Mouse (Mus musculus) adrenal gland, adult 2 months (tissue): ENCODE measurements around the gene Iffo2. TPM values are rescaled to one million over a fixed set of nuclear protein-coding genes. Genes with fewer than 3 reads are reported as not detected.

Source experiments
- DNase-seq: peaks from one replicate; pipeline ENCODE4 v3.0.0; 2021
- polyA plus RNA-seq: library from polyadenylated mRNA; depleted of rRNA; stranded (reverse); fragments of >200 nt; gene quantifications from 2 replicates; pipeline ENCODE4 v1.2.3, GENCODE M21; 2012
- total RNA-seq, 2 experiments: library from RNA; stranded (reverse); gene quantifications; 2 replicates each; pipeline ENCODE4 v1.2.3; 2021

Iffo2 gene
- total and polyA plus RNA-seq, 3 experiments = 6.4 to 13.2 (median 11.5) TPM

DNA sequence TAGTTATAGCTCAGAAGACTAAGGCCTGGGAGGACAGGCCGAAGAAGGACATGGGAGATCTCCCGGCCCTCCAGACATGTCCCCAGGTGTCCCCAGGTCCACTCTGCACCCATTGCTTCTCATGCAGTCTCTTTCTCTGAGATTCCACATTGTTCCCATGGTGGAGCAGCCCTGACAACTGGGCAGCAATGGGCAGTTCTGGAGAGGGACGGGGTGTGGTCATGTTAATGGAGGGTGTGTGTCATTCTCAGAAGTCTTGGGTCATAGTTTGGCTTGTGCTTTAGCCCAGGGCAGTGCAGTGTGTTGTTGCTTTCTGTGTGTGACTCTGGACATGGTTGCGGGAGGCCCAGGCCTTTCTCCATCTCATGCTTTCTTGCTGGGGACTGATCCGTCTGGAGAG lies 76.4 kb downstream of the Iffo2 start:
- DNase-seq = no peak

DNA sequence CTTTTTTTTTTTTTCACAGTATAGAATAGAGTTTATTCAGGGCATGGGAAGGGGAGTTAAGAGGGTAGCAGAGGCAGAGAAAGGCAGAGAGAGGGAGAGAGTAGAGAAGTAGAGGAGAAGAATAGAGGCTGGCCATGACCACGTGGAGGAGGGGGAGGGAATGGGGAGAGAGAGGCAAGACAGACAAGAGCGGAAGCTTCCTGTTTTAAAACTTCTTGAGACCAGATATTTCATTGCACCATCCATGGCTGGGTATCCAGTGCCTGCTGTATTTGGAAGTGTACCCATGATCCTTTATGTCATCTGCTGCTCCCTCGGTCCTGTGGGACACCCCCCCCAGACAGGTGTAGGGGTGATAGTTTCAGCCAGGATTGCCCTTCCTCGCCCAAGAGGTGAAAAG lies 78.6 kb downstream of the Iffo2 start:
- DNase-seq = no peak

DNA sequence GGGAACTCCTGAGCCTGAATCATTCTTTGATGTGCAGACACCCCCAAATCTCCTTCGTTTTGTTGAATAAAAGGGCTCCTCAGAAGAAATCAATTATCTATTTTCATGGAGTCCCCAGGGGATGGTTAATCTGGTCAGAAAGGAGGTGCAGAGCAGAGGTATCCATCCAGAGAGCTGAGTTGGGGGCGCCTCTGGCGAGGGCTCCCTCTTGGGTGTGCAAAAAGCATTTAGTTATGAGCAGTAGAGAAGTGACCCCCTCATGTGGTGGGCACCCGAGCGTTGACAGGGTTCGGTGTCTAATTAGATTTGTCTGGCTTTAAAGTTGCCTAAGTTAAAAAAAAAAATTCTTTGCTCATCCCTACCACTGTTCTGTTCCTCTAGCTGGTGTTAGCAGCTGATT lies 80.6 kb downstream of the Iffo2 start:
- no peak for DNase-seq

DNA sequence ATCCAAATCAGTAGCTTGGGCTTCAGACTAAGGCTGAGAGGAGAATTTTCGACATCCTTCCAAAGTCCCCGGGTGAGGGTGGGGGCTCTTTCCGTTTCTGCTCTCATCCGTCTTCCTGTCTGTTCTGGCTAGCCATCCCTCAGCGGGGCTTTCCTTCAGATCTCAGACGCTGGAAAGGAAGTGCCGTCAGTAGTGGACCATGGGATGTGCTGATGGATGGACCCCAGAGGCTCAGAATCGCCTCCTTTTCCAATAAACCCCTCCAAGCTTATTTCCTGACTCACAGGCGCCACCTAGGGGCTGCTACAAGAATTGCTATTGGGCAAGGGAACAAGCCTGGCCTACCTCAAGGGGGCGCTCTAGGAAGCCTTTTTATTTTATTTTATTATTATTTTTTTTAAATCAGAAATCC lies 81.2 kb downstream of the Iffo2 start:
- peak; percentile 75 for DNase-seq

DNA sequence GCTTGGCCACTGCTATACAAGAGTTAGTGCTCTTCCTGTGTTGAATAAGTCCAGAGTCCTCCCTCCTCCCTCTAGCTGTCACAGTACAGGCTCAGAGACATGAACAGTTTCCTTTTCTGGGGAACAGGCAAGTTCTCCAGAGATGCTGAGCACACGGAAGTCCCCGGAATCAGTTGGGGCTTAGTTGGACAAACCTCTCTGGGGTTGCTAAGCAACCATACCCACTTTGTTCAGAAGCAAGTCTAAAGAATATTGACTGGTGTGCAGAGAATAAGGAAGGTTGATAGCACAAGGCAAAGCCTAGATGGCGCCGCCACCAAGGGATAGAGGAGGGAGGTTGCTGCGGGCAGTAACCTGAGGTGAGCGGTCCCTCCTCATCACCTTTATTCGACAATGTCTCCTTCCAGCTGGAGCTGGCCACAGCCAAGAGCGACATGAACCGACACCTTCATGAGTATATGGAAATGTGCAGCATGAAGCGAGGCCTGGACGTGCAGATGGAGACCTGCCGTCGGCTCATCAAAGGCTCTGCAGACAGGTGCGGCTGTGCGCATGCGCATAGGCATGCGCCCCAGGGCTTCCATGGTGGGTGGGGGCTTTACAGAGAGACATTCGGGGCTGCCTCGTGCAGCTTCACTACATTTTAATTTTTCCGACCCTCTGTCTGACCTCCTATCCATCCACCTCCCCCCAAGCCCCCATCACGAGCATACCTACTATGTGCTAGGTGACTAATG lies 84.3 kb downstream of the Iffo2 start:
- DNase-seq = no peak

DNA sequence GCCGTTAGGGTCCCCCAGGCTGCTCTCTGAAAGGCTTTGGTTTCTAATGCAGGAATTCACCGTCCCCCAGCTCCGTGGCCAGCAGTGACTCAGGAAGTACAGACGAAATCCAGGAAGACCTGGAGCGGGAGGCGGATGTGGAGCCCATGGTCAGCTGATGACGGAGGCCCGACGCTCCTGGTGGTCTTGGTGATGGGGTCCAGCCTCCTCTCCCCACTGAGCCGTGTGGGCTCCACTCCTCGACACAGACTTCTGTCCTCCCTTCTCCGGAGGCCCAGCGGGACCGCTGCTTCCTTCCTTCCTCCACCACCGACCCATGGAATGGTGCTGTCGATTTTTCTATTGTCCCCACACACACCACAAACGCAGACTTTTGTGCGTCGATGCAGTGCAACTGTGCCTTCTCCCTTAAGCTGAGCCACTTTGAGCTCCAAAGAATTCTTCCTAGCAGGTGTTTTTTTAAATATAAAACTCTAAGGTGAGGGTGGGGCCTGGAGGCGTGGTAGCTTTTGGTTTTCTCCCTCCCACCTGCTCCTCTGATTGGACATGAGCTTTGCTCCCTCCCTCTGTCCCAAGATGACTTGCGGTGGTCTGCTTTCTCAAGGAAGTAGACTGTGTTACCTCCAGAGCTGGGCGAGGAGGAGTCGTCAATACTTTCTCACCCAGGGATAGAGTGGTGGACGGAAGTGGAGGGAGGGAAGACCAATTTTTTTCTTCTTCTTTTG lies 86.1 kb downstream of the Iffo2 start:
- peak; percentile 63 for DNase-seq

DNA sequence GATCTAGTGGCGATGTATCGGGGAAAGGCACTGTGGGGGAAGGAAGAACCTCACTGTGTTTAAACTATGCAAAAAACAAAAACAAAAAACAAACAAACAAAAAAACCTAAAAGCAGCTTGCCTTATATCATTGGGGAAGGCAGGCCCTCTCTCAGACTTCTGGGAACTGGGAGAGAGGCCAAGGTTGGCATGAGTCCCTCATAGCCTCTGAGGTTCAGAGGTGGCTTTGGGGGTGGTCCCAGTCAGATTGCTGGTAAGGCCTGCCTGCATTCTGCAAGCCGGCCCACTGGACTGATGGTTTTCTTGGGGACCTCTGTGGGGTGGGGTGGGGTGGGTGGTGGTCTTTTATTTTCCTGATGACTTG lies 86.6 kb downstream of the Iffo2 start:
- DNase-seq = no peak

DNA sequence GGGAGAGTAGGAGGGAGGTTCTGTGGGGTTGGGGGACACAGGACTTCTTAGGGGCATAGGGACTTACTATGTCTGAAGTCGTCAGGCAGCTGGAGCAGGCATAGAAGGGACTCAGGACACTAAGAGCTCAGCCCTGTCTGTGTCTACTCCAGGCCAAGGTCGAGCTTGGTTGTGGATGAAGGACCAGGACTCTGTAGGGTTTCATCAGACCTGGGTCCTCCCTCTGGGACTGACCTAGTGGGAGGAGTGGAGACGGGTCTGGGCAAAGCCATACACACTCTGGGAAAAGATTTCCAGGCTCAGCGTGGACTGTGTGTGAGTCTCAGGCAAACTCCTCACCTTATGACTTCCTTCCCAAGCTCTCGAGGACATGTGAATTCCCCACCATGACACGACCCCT lies 89.4 kb downstream of the Iffo2 start:
- DNase-seq = peak; percentile 76

DNA sequence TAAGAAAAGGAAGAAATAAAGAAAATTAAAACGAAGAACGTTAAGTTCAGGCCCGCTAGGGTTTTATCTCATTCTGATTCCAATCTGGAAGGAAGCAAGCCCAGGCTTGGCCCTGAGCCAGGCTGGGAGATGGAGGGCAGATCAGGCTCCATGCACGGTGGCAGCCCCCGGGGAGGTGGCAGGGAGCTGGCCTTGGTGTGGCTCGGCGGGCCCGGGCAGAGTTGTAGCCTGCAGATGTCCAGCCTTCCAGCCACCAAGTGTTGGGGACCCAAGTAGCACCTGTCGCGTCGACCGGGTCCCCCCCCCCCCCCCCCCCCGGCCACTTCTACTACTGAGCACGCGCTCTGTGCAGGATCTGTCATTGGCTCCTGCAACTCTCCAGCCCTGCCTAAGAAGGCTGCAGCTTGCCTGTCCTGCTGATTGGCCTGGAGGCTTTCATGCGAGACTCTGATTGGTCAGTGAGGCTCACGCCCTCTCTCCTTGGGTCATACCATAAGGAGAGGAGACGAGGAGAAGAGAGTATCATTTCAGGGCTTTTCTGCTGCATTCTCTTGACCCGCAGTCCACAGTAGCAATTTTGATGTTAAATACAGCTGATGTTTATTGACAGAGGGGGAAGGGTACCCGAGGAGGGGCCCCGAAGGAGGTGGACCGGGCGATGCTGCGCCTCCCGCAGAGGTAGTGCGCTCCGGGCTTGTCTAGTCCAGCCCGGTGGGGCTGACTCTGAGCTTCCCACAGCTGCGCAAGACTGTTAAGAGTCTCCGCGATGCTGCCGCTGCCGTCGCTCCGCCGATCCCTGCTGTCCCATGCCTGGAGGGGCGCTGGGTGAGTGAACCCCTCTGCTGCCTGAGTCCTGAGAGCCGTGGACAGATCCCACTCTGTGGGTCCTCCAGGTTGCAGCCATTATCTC lies 92.3 kb downstream of the Iffo2 start, which contains the start of gene Aldh4a1:
TSS of gene Aldh4a1 (plus strand) at position 494 of the 910 bp plus-strand sequence.
- peak; percentile 93 for DNase-seq

DNA sequence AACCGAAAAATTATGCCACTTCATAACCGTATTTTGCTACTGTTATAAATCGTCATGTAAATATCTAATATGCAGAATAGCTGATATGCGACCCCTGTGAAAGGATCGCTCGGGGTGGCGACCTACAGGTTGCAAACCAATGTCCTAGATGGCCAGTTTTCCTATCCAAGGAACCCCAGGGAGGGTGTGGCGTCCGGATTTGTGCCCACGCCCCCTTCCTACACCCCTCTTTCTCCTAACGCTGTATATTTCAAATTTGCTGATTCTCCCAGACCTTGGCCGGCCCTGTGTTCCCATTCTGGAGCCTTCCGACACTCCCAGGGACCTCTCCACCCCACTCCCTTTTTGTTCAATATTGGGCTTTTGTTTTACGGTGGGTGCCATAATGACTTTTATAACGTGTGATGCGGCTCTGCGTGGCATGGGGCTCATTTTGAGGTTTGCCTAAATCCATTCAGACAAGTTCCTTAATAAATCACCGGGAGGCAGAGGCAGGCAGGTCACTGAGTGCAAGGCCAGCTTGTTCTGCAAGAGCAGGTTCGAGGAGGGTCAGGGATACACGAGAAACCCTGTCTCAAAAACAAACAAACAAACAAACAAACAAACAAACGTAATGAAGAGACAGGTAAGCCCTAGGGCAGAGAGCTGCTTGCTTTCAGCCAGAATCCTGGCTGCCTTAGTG lies 93.2 kb downstream of the Iffo2 start:
- DNase-seq = no peak

DNA sequence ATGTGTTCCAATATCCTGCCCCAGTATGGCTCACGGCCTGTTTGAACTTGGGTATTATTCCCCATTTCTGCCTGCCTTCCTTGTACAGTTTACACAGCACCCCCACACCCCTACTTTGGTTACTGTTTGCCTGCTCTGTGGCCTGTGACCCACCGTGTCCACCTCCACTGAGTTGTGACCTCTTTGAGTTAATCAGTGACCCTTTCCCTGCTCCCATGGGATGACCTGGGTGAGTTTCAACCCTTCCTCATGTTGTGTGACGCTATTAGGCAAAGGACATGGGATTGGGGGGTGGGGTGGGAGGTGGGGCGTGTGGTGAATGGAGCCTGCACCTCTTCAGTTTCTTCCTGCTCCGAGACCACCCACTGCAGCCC lies 93.8 kb downstream of the Iffo2 start:
- no peak for DNase-seq

DNA sequence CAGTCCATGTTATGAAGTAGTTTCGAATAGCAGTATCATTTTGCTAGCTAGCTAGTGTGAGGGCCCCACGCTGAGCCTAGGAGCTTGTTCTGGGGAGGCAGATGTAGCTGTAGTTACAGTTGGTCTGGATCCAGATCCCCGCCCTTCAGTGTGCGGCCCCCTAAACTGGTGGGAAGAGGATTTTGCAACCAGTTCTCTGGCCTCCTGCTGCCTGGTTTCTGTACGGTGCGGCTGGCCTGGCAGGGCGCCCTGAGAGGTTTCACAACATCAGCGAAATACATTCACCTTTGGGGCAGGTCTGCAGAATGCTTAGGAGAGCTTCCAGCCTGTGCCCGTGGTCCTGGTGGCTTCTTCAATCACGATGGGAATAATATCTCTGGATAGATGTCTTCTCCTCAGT lies 94.4 kb downstream of the Iffo2 start:
- peak; percentile 79 for DNase-seq

DNA sequence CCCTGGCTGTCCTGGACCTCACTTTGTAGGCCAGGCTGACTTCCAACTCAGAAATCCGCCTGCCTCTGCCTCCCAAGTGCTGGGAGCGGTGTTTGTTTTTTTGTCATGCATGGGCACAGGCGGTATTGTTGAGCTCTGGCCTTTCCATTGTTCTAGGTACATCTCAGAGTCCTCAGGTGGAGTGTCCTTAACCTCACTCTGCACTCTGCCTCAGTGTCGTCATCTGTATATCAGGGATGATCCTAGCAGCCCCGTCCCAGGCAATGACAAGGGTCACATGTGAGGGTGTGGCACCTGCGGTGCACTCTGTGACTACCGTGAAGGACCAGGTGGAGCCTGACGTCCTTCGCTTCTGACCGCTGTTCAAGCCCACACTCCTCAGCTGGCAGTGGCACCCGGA lies 97.0 kb downstream of the Iffo2 start:
- no peak for DNase-seq

DNA sequence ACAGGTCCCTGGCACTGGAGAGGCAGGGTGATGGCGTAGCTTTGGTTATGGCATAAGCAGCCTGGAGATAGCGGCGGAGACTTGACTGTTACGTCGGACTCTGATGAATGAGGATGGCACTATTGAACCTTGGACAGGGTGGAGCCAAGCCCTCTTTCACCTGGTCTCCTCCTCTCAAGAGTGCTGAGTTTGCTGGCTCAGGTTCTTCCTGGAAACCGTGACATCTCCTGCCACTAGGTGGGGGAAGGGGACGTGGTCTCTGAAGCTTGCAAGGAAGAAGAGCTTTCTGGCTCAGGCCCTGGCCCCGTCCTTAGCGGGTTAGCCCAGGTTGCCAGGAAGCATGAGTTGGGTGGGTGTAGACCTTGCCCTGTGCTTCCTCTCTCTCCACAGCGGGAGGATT lies 99.8 kb downstream of the Iffo2 start:
- DNase-seq = no peak

DNA sequence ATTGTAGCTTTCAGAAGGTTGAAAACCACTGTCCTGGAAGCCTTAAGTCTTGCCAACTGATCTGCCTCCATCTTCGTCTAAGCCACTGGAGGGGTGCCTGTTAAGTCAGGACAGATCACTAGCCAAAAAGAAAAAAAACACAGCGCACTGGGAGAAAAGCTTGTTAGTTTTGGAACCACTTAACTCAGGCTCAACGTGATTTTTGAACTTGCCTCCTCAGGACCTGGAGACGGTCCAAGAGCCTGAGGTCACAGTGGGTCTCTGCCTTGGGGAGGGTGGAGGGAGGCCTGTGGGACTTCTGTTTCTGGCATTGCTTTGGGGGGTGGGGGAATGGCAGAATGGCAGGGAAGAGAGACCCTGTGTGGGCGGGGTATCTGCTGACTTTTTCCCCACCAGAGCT lies 100.8 kb downstream of the Iffo2 start:
- DNase-seq = peak; percentile 52

DNA sequence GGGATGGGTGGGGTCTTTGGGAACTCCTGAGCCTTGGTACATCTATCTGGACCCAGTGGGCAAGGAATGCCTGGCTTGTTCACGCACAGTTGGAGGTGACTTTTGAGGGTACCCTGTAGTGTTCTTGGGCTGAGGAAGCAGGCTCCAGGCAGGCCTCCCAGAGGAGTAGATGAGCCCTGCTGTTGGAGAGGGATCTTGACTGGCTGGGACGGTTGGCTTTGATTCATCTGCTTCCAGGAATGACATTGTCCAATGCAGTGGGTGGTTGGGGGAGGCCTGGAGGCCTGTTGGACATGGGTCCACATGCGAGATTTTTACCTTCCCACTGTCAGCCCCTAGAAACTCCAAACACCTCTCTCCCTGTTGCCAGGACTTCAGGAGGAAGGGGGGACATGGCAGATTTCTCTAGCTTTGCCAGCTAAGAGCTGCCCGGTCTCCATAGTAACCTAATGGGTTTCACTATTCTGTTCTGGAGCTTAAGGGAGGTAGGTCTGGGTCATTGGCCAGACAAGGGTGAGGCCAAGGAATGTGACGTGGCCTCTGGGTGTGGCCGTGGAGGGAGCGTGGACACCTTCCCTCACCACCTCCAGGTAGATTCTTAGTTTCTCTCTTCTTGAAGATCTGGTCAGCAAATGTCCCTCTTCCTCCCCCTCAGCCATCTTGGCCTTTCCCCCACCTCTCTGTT lies 101.4 kb downstream of the Iffo2 start:
- DNase-seq = no peak

DNA sequence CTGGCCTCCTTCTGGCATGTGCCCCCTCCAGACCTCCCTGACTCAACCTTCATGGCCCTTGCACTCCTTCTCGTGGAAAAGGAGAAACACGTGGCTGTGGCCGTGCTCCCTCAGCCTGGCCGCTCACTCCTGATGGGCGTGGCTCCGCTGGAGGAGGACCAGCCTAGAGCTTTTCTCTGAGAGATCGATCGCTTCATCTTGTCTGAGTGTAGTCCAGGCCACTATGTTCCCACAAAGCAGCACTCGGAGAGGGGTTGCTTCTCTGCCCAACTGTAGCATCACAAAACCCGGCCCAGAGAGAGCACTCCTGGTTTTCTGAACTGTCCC lies 101.9 kb downstream of the Iffo2 start:
- no peak for DNase-seq

DNA sequence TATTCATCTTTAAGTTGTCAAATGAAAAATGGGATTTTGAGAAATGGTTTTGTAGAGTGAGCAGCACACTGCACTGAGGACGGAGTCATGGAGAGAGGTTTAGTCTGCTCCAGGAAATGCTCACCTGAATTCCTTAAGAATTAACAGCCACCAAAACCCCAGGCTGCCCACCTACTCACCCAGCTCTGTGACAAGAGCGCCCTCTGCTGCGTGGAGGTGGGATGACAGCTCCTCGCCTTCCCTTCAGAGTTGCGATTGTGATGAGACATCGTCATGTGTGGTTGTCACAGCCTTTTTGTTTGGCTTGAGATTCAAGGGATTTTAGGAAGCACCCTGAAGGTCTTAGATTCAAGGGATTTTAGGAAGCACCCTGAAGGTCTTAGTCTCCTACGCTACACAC lies 106.0 kb downstream of the Iffo2 start:
- DNase-seq = peak; percentile 63

DNA sequence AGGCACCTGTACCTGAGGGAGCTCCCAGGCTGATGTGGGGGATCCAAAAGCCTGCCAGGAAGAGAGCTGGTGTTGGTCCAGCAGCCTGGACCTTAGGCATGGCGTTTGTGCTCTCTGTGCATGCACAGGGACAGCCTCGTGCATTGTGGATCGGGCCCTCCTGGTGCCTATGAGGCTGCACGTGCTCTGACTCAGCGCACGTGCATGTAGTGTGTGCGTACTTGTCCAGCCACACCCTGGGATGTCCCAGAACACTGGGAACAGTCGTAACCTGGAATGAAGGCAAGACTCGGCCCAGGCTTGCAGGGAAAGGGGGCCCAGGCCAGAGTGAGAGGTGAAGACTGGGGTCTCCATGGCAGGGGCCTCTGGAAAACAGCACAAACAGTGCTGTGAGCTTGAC lies 107.5 kb downstream of the Iffo2 start:
- DNase-seq = no peak

DNA sequence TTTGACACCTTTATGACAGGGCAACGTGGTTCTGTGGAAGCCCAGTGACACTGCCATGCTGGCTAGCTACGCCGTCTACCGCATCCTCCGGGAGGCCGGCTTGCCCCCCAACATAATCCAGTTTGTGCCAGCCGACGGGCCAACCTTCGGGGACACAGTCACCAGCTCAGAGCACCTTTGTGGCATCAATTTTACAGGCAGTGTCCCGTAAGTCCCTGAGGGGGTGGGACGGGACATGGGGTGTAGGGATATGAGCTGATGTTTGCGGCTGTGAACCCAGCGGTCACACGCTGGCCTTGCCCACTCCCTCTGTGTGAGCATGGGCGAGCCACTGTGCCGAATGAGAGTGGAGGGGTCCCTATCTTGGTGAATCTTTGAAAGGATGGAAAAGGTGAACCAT lies 108.0 kb downstream of the Iffo2 start:
- DNase-seq = no peak

DNA sequence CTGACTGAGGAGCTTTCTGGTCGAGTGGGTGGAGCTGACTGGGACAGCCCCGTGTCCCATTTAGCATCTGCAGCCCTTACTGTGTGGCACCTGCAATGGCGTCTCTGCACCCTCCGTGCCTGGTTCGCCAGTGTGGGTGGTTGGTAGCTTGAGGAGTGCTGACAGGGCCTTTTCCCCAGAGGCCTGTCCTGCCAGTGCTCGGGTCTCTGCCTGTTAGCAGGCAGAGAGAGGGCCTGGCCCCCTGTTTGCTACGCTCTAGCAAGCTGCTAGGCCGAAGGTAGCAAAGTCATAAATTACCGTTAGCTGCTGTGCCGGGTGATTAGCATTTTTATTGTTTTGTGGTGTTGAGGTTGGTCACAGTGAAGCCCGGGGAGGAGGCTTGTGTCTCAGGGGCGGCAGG lies 109.5 kb downstream of the Iffo2 start:
- DNase-seq = no peak

DNA sequence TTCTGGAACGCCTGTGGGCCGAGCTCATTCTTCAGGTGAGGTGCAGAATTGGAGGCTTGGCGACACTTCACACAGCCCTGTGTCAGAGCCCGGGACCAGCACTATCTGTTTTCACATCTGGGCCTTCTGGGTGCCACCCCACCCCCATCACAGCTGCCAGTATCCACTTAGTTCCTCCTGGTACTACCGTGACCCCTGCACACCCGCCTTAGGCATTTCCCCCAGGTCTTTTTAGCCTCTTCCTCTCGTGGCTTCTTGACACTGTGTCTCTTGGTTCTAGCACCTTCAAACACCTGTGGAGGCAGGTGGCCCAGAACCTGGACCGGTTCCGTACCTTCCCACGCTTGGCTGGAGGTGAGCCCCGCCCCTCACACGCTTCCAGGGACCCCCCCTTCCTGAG lies 110.0 kb downstream of the Iffo2 start:
- no peak for DNase-seq
